Mouse (Mus musculus) G1E (cell line): ENCODE data around the gene Rgma. TPM values are rescaled to one million over a fixed set of nuclear protein-coding genes. Genes with fewer than 3 reads are reported as not detected.

Source experiments
- ATAC-seq: 2 replicates; pipeline ENCODE4 v1.8.0; 2016; ENCODE audit warnings: mild to moderate bottlenecking; ENCODE audit not compliant: insufficient number of reproducible peaks, poor library complexity, low FRiP score, severe bottlenecking; ENCODE audit errors: extremely low read depth
- DNase-seq: peaks from one replicate; pipeline ENCODE4 v3.0.0; 2012; ENCODE audit warnings: low spot score
- H3K27me3 ChIP-seq: 2 replicates; pipeline ENCODE4 v1.6.1; 2012; ENCODE audit warnings: mild to moderate bottlenecking, low read length, inconsistent platforms; ENCODE audit not compliant: insufficient read depth
- H3K36me3 ChIP-seq: replicated peaks from 2 replicates; pipeline ENCODE3; 2012; ENCODE audit warnings: mild to moderate bottlenecking, inconsistent platforms
- H3K4me1 ChIP-seq: 2 replicates; pipeline ENCODE4 v1.6.1; 2012; ENCODE audit warnings: low read depth, low read length, inconsistent platforms, mixed read lengths; ENCODE audit not compliant: insufficient read depth
- H3K4me3 ChIP-seq: 2 replicates; pipeline ENCODE4 v1.5.1; 2012; ENCODE audit warnings: low read depth, mild to moderate bottlenecking, inconsistent platforms, low read length, moderate library complexity, mixed read lengths
- H3K9me3 ChIP-seq: replicated peaks from 2 replicates; pipeline ENCODE4 v1.6.1; 2012; ENCODE audit warnings: inconsistent platforms
- CTCF ChIP-seq: IDR thresholded peaks from 2 replicates; pipeline ENCODE4 v1.5.1; 2012; ENCODE audit warnings: low read depth, low read length, inconsistent platforms, mixed read lengths
- GATA1 ChIP-seq: IDR thresholded peaks from 2 replicates; pipeline ENCODE4 v1.6.1; 2012; ENCODE audit warnings: borderline replicate concordance, low read length, inconsistent platforms, mixed read lengths
- GATA2 ChIP-seq: IDR thresholded peaks from 2 replicates; pipeline ENCODE4 v1.6.1; 2012; ENCODE audit warnings: low read depth, low read length, inconsistent platforms, borderline replicate concordance
- POLR2AphosphoS5 ChIP-seq: IDR thresholded peaks from 2 replicates; pipeline ENCODE4 v1.6.1; 2012; ENCODE audit warnings: low read depth, low read length, inconsistent platforms; ENCODE audit not compliant: insufficient replicate concordance
- TAL1 ChIP-seq: conservative IDR thresholded peaks from 2 replicates; pipeline ENCODE4 v1.6.1; 2012; ENCODE audit warnings: low read depth, low read length, inconsistent platforms, mixed read lengths
- polyA plus RNA-seq: library from polyadenylated mRNA; stranded (reverse); fragments of >175 nt; gene quantifications from 2 replicates; pipeline ENCODE4 v1.2.3, GENCODE M21; 2012
- total RNA-seq, 2 experiments: library from RNA; stranded (forward) in 1 of 2; stranded (reverse) in 1 of 2; fragments of 200-1000 nt in 1 of 2; fragments of >200 nt in 1 of 2; fragmentation: Nextera tagmentation in 1 of 2; gene quantifications; 2 replicates each; pipeline ENCODE4 v1.2.3; 2014 to 2017

The Rgma gene
- total and polyA plus RNA-seq, 3 experiments, result 0.55 TPM; not detected in 2

GRCm38 (mm10) chr7:73424705-73425104 lies 49.4 kb downstream of the Rgma start:
- no peaks in the 10 kb centered on the region for H3K9me3 ChIP-seq
- ATAC-seq (no peak), DNase-seq (no peak)
- no peak for TF ChIP-seq GATA1
- TF ChIP-seq CTCF, result no peak
- TF ChIP-seq GATA2, result no peak
- no peak for TF ChIP-seq TAL1
- no peak; the same call in 1 of the 2 replicates for TF ChIP-seq POLR2AphosphoS5
- H3K36me3 ChIP-seq, result peaks cover 47% of the 10 kb centered on the region
- H3K27me3 ChIP-seq, result peaks cover 2% of the 10 kb centered on the region; the same call in 1 of the 2 replicates
- peaks cover 23% of the 10 kb centered on the region for H3K4me1 ChIP-seq
- no peak overlapping the region for H3K4me3 ChIP-seq

- H3K4me1 ChIP-seq, result peaks cover 23% of the 10 kb centered on the region
Observed at GRCm38 (mm10) chr7:73425451-73425850, 50.1 kb downstream of the Rgma start.

GRCm38 (mm10) chr7:73426235-73426634 lies 50.9 kb downstream of the Rgma start:
- TF ChIP-seq TAL1 (no peak), GATA1 (no peak), POLR2AphosphoS5 (no peak), CTCF (no peak), GATA2 (no peak)
- no peak overlapping the region for H3K4me3 ChIP-seq
- no peak for DNase-seq
- peaks cover 22% of the 10 kb centered on the region for H3K4me1 ChIP-seq
- ATAC-seq, result no peak
- no peaks in the 10 kb centered on the region for H3K9me3 ChIP-seq
- peaks cover 60% of the 10 kb centered on the region for H3K36me3 ChIP-seq
- peaks cover 2% of the 10 kb centered on the region; the same call in 1 of the 2 replicates for H3K27me3 ChIP-seq

More at GRCm38 (mm10) chr7:73425451-73425850, 50.1 kb downstream of the Rgma start:
- no peak for TF ChIP-seq GATA2
- no peak for TF ChIP-seq GATA1
- no peak for TF ChIP-seq TAL1
- no peak for TF ChIP-seq CTCF
- TF ChIP-seq POLR2AphosphoS5, result no peak
- Histone ChIP-seq H3K27me3 (peaks cover 2% of the 10 kb centered on the region; the same call in 1 of the 2 replicates), H3K36me3 (peaks cover 54% of the 10 kb centered on the region), H3K4me3 (no peak overlapping the region), H3K9me3 (no peaks in the 10 kb centered on the region)
- DNase-seq (no peak), ATAC-seq (no peak)

- Histone ChIP-seq H3K27me3 (no peaks in the 10 kb centered on the region), H3K36me3 (peaks cover 64% of the 10 kb centered on the region), H3K4me1 (peaks cover 21% of the 10 kb centered on the region), H3K4me3 (no peak overlapping the region), H3K9me3 (no peaks in the 10 kb centered on the region)
- ATAC-seq (no peak), DNase-seq (no peak)
- no peak for TF ChIP-seq TAL1
- TF ChIP-seq GATA2, result no peak
- TF ChIP-seq POLR2AphosphoS5, result no peak
- no peak for TF ChIP-seq GATA1
- TF ChIP-seq CTCF, result no peak
Observed at GRCm38 (mm10) chr7:73426752-73427386, 51.6 kb downstream of the Rgma start.

GRCm38 (mm10) chr7:73427794-73428193 lies 52.5 kb downstream of the Rgma start:
- Histone ChIP-seq H3K9me3 (no peaks in the 10 kb centered on the region), H3K36me3 (peaks cover 66% of the 10 kb centered on the region), H3K27me3 (no peaks in the 10 kb centered on the region), H3K4me3 (no peak overlapping the region), H3K4me1 (peaks cover 16% of the 10 kb centered on the region)
- DNase-seq (no peak), ATAC-seq (no peak)
- TF ChIP-seq TAL1 (no peak), GATA1 (no peak), GATA2 (no peak), CTCF (no peak), POLR2AphosphoS5 (no peak)

- Histone ChIP-seq H3K9me3 (no peaks in the 10 kb centered on the region), H3K4me1 (peaks cover 16% of the 10 kb centered on the region), H3K27me3 (no peaks in the 10 kb centered on the region), H3K4me3 (no peak overlapping the region), H3K36me3 (peaks cover 73% of the 10 kb centered on the region)
- no peak for TF ChIP-seq CTCF
- TF ChIP-seq POLR2AphosphoS5, result no peak
- TF ChIP-seq TAL1, result no peak
- TF ChIP-seq GATA2, result no peak
- no peak for TF ChIP-seq GATA1
- DNase-seq (no peak), ATAC-seq (no peak)
Observed at GRCm38 (mm10) chr7:73428525-73428924, 53.2 kb downstream of the Rgma start.
